Mouse (Mus musculus): ENCODE measurements at regions not wholly inside any gene's neighbourhood (a gene's known extent, or its start where the extent isn't known, plus 50 kb on each side); places are given as distances from the start of the nearest gene placed in this dataset.
A peak's percentile ranks its signal among the peaks of the same experiment; 100 is the strongest.

GRCm38 (mm10) chr9:47129101-47129500, 130.6 kb downstream of the Gm4791 start:
- no peak for DNase-seq (ENCODE audit: low spot score in 2 of 2)

DNA sequence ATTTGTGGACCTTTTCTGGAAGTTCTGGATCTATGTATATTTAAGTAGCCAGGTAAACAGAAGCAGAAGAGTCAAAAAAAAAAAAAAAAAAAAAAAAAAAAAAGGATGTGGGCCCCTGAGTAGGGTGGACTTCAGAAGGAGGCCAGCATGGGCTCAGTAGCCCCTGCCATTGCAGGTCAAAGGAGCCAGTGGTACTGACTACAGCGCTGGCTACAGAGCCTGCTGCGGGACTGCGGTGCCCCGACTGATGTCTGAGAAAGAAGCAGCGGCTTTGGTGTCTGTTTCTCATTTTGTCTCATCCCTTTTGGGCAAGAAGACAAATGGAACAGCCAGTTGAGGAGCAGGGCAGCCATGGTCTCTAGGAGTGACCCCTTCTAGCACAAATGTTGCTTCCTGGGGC, 134.9 kb downstream of the Gm4791 start:
- no peak for DNase-seq (ENCODE audit: low spot score in 2 of 2)

- DNase-seq (ENCODE audit: low spot score in 2 of 2): no peak
Measured at GRCm38 (mm10) chr9:47133873-47134272, 135.3 kb downstream of the Gm4791 start.

DNA sequence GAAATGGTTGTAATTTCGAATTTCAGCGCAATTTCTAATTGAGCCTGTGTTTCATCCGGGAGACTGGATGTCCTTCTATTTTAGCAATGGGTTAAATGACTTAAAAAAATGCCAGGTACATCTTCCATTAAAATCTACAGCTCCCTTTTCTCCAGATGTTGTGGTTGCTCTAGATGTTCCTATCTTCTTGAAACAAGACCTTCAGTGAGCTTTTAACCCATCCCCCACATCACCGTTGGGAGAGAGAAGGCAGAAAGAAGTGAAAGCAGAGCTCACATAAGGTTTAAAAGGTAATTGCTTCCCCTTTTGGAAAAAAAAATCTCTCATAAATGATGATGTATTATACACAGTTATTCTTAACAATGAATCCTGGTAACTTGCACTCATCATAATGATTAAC, 135.9 kb downstream of the Gm4791 start:
- DNase-seq (ENCODE audit: low spot score in 2 of 2): no peak

DNA sequence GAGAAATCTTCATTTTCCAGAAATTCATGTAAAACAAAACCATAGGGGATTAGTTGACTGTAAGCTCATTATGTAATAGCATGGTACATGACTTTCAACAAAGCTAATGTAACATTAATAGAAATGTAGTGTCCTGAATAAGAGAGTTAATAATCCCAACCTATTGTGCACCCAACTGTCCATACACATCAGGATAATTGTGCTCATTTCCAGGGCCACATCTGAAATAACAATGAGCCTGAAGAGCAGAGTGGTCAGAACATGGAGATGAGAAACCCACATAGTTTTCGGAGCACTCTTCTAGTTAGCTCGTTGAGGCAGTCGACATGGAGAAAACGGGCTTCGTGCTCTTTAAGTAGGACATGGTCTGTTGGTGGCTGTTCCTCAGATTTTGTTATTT, 138.1 kb downstream of the Gm4791 start:
- no peak for DNase-seq (ENCODE audit: low spot score in 2 of 2)

GRCm38 (mm10) chr9:47153471-47153870, 154.9 kb downstream of the Gm4791 start:
- DNase-seq (ENCODE audit: low spot score in 2 of 2): no peak

GRCm38 (mm10) chr9:47165480-47166131, 167.1 kb downstream of the Gm4791 start:
- DNase-seq (ENCODE audit: low spot score in 2 of 2): no peak

DNA sequence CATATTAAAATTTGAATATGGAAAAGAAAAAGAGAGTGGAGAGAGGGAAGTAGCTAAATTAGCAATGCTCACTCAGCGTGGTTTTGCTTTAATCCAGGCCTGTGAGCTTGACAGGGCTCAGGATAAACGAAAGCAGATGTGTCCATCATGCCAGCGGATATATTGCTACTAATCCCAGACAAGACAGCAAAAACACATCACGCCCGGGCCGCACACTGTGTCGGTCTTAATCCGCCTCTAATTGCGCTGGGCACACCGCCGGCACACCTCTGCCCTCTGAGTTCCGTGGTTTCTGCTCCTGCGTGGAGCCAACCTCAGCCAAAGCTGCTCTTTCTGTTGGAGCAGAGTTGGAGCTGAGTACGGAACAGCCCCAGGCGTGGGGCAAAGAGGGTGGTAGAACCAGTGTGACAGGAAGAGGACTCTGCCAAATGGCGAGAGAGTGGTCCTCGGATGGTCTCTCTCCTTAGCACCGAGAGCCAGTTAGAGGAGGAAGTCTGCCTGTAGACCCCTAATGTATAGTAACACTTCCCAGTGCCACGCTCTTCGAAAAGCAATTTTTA, 169.2 kb downstream of the Gm4791 start:
- no peak for DNase-seq (ENCODE audit: low spot score in 2 of 2)

DNA sequence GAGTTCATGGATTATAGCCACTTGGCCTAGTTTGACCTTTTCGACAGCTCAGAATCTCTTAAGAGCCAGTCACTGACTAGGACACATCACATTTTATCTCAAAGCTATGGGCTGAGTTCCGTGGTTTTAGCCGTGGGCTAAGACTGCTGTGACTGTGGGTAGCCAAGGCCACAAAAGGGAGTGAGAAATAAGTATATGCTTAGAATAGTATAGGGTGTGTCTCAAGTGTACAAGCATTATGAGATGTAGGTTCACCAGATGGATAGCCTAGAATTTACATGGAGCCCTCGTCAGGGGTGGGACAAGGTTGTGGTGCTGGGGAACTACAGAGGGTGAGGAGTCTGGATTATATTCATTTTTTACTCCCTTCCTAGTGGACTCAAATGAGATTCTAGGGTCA, 177.5 kb downstream of the Gm4791 start:
- DNase-seq (ENCODE audit: low spot score in 2 of 2): no peak

DNA sequence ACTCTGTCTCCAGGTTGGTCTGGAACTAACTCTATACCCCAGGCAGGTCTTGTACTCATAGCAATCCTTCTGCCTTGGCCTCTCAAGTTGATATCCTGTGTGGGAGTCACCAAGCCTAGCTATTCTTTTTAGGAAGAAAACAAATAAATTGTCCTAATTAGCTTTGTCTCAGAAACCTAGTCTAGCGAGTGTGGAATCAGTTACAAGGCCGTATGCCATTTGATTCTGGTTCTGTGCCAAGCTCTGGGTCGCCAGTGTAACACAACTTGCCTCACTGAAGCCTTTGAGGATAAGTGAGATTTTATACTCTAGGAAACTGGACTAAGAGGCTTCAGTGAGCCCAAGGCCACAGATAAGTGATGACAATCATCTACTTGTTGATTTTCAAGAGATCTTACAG, 219.6 kb downstream of the Gm4791 start:
- no peak for DNase-seq (ENCODE audit: low spot score in 2 of 2)

- DNase-seq (ENCODE audit: low spot score in 2 of 2): no peak
Measured at GRCm38 (mm10) chr9:47223536-47223935, 225.0 kb downstream of the Gm4791 start.

GRCm38 (mm10) chr9:47224249-47224648, 225.7 kb downstream of the Gm4791 start:
- no peak for DNase-seq (ENCODE audit: low spot score in 2 of 2)

DNA sequence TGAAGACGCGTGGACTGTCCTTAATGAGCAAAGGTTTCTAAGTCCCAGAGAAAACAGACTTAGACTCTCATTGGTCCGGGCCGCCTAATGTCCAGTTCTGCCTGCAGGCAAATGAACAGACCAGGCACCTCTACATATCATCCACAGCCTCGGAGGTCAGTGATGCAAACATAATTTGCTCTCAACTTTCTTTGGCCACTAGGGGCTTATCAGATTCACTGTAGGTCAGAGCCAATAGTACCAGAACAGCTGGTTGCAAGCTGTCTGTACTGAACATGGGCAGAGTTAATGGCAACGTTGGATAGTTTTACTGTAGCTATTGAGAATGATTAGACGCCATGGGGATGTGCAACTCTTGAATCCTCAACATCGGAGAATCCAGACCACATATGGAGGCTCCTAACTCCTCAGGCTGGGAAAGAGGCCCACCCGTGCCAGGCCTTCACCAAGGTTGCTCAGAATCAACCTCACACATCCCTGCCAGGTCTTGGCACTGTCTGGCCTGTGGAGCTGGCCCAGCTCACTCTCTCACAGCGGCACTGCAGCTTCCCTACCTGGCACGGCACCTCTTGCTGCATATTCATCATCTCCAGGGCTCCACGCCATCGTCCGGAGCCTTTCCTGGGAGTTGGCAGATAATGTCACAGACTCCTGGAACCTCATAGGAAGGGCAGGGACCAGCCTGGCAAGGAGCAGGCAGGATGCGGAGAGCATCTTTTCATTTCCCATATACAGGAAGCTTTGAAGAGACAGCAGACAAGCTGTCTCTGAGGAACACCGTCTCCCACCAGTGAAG, 228.1 kb downstream of the Gm4791 start:
- DNase-seq (ENCODE audit: low spot score in 2 of 2): peak in 1 of 2 experiments; percentile 8

GRCm38 (mm10) chr9:47227298-47227697, 228.8 kb downstream of the Gm4791 start:
- DNase-seq (ENCODE audit: low spot score in 2 of 2): no peak

DNA sequence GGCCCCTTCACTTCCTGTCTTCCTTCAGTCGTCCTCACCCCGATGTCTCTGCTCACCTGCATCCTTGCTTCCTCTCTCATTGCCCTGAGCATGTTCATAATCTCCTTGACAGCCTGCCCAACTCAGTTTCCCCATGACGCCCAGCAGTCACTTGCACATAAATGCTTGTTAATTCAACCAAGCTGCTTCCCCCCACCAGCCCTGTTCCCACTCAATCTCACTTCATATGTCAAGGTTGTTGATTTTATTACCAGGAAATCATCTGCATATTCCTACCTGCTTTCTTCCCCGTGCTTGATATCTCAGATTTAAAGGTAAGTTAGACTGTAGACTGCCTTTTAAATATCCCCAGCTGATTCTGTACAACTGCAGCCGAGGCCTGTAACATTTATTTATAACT, 230.2 kb downstream of the Gm4791 start:
- no peak for DNase-seq (ENCODE audit: low spot score in 2 of 2)

- no peak for DNase-seq (ENCODE audit: low spot score in 2 of 2)
Measured at GRCm38 (mm10) chr9:47229296-47229695, 230.8 kb downstream of the Gm4791 start.

- DNase-seq (ENCODE audit: low spot score in 2 of 2): no peak
Measured at GRCm38 (mm10) chr9:47240950-47241349, 242.4 kb downstream of the Gm4791 start.

GRCm38 (mm10) chr9:47242051-47242450, 243.5 kb downstream of the Gm4791 start:
- no peak for DNase-seq (ENCODE audit: low spot score in 2 of 2)

- no peak for DNase-seq (ENCODE audit: low spot score in 2 of 2)
Measured at GRCm38 (mm10) chr9:47242526-47242925, 244.0 kb downstream of the Gm4791 start.

- DNase-seq (ENCODE audit: low spot score in 2 of 2): no peak
Measured at GRCm38 (mm10) chr9:47249029-47249428, 250.5 kb downstream of the Gm4791 start.

DNA sequence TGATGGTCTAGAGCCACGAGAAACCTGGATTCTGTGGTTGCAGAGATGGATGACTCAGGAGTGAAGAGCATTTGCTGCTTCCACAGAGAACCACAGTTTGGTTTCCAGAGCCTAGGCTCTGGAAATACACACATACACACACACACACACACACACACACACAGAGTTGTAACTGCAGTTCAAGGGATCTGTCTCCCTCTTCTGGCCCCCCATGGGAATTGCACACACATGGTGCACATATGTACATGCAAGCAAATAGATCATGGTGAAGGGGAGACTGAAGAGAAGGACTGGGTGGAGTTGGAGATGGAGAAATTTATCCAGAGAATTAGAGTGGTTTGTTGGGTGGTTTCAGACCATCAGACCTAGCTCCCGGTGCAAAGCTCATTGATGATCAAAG, 252.6 kb downstream of the Gm4791 start:
- no peak for DNase-seq (ENCODE audit: low spot score in 2 of 2)

DNA sequence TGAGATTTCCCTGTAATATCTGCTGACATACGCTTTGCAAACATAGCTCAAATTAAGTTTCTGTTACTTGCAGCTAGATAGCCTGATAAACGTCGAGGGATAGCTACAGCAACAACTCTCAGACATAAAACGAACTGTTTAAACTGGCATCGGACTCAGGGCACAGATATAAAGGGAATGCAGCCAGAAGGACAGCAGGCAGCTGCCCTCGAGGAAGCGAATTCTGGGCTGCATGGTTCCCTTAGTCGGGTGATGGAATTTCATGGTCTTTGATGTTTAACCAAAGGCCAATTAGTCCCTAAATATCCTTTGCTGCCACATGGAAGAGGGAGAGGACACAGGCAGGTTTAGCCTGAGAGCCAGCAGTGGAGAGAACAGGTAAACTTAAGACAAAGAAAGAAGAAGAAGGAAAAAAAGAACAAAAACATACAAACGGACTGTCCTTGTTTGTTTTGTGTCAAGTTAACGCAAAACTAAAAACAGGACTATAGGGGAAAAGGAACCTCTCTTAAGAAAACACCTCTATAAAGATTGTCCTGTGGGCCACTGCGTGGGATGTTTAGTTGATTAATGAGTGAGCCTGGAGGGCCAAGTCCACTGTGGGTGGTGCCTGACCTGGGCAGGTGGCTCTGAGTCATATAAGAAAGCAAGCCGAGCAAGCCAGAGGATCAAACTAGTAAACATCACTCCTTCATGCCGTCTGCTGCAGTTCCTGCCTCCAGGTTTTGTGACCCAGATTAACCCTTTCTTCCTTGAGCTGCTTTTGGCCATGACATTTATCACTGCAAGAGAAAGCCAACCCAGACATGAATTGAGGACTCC, 255.5 kb downstream of the Gm4791 start:
- no peak for DNase-seq (ENCODE audit: low spot score in 2 of 2)
